Mouse (Mus musculus) hindbrain, embryonic 13.5 days (tissue): ENCODE results near the gene Mtrr. TPM values are rescaled to one million over a fixed set of nuclear protein-coding genes. Genes with fewer than 3 reads are reported as not detected.
"Not testable (repeated sequence)": the region's sequence is repeated elsewhere in the genome, so short reads cannot be mapped to it uniquely, and the experiment has no call there.

Source experiments
- ATAC-seq: fragments of 200-750 bp; cut with Nextera tagmentation; 2 replicates; pipeline ENCODE4 v1.8.0; 2017; ENCODE audit warnings: moderate TSS enrichment; ENCODE audit not compliant: low FRiP score
- H3K27ac ChIP-seq: fragments of 300-500 bp; sonication (generic); 2 replicates; pipeline ENCODE4 v1.5.1; 2015; ENCODE audit warnings: inconsistent platforms, mild to moderate bottlenecking, moderate library complexity
- H3K27me3 ChIP-seq: fragments of 300-500 bp; sonication (generic); 2 replicates; pipeline ENCODE4 v1.6.1; 2015; ENCODE audit warnings: mild to moderate bottlenecking, inconsistent platforms
- H3K36me3 ChIP-seq: fragments of 300-500 bp; sonication (generic); 2 replicates; pipeline ENCODE4 v1.6.1; 2015; ENCODE audit warnings: mild to moderate bottlenecking, inconsistent platforms
- H3K4me1 ChIP-seq: fragments of 300-500 bp; sonication (generic); replicated peaks from 2 replicates; pipeline ENCODE4 v1.6.1; 2015; ENCODE audit warnings: inconsistent platforms
- H3K4me2 ChIP-seq: fragments of 300-500 bp; sonication (generic); 2 replicates; pipeline ENCODE4 v1.6.1; 2015; ENCODE audit warnings: inconsistent platforms, mild to moderate bottlenecking, moderate library complexity
- H3K4me3 ChIP-seq: fragments of 300-500 bp; sonication (generic); 2 replicates; pipeline ENCODE4 v1.5.1; 2015; ENCODE audit warnings: mild to moderate bottlenecking, inconsistent platforms
- H3K9ac ChIP-seq: fragments of 300-500 bp; sonication (generic); 2 replicates; pipeline ENCODE4 v1.6.1; 2015; ENCODE audit warnings: mild to moderate bottlenecking, inconsistent platforms
- H3K9me3 ChIP-seq: fragments of 300-500 bp; sonication (generic); 2 replicates; pipeline ENCODE4 v1.6.1; 2016; ENCODE audit warnings: inconsistent platforms
- WGBS: fragments of 180-500 bp; shearing (Covaris S2); methylation state at CpG from one replicate; pipeline ENCODE4 v1.1.7; 2015; 5-methylcytosine and 5-hydroxymethylcytosine counted together
- polyA plus RNA-seq: library from polyadenylated mRNA; unstranded; fragments of >200 nt; fragmentation: Nextera tagmentation; extraction: Ambion mirVana; gene quantifications from 2 replicates; pipeline ENCODE4 v1.2.1, GENCODE M21; 2015

The Mtrr gene
- polyA plus RNA-seq, 1 experiment from 2014 or later: 12.9 TPM

- 82% methylated on average over 7 of the region's 7 CpGs for WGBS
- H3K4me3 ChIP-seq: no peak overlapping the region
Measured at GRCm38 (mm10) chr13:68585441-68585840, 3.5 kb upstream of the Mtrr start.

GRCm38 (mm10) chr13:68583961-68584360, 2.0 kb upstream of the Mtrr start:
- H3K36me3 ChIP-seq: peaks cover 51% of the 10 kb centered on the region
- no peak for ATAC-seq
- H3K4me3 ChIP-seq: no peak overlapping the region
- H3K9me3 ChIP-seq: no peaks in the 10 kb centered on the region
- no peak overlapping the region for H3K9ac ChIP-seq
- H3K27me3 ChIP-seq: no peaks in the 10 kb centered on the region
- H3K4me2 ChIP-seq: no peak overlapping the region
- 96% methylated on average over 11 of the region's 11 CpGs for WGBS
- no peak overlapping the region for H3K27ac ChIP-seq
- peaks cover 34% of the 10 kb centered on the region for H3K4me1 ChIP-seq

More at GRCm38 (mm10) chr13:68585441-68585840, 3.5 kb upstream of the Mtrr start:
- no peak for ATAC-seq
- Histone ChIP-seq H3K36me3 (peaks cover 64% of the 10 kb centered on the region), H3K4me1 (peaks cover 28% of the 10 kb centered on the region), H3K27me3 (no peaks in the 10 kb centered on the region), H3K9ac (0 out of 2 replicates have a peak overlapping the region, but pooled peaks have one; percentile 5), H3K4me2 (no peak overlapping the region), H3K9me3 (no peaks in the 10 kb centered on the region), H3K27ac (no peak overlapping the region)

- Histone ChIP-seq H3K27me3 (no peaks in the 10 kb centered on the region), H3K9ac (peak overlapping the region; percentile 82), H3K27ac (peak overlapping the region; percentile 83), H3K36me3 (peaks cover 50% of the 10 kb centered on the region), H3K4me2 (peak overlapping the region; percentile 97), H3K4me3 (peak overlapping the region; percentile 79), H3K4me1 (peaks cover 34% of the 10 kb centered on the region), H3K9me3 (no peaks in the 10 kb centered on the region)
- 2% methylated on average over 11 of the region's 11 CpGs for WGBS
- ATAC-seq: peak; percentile 29
Measured at GRCm38 (mm10) chr13:68582517-68582780, 500 bp upstream of the Mtrr start.

- Histone ChIP-seq H3K9ac (peak overlapping the region; percentile 82), H3K27me3 (no peaks in the 10 kb centered on the region), H3K4me3 (peak overlapping the region; percentile 79), H3K4me1 (peaks cover 34% of the 10 kb centered on the region), H3K36me3 (peaks cover 51% of the 10 kb centered on the region), H3K27ac (peak overlapping the region; percentile 83), H3K9me3 (no peaks in the 10 kb centered on the region), H3K4me2 (peak overlapping the region; percentile 97)
- WGBS: 29% methylated on average over 14 of the region's 14 CpGs
- ATAC-seq: no peak
Measured at GRCm38 (mm10) chr13:68581086-68581740, 736 bp downstream of the Mtrr start.

- Histone ChIP-seq H3K4me3 (no peak overlapping the region), H3K4me2 (no peak overlapping the region), H3K4me1 (peaks cover 20% of the 10 kb centered on the region), H3K27me3 (no peaks in the 10 kb centered on the region), H3K27ac (no peak overlapping the region), H3K9me3 (no peaks in the 10 kb centered on the region), H3K9ac (no peak overlapping the region), H3K36me3 (peaks cover 48% of the 10 kb centered on the region)
- ATAC-seq: no peak
- WGBS: 93% methylated on average over 7 of the region's 7 CpGs
Measured at GRCm38 (mm10) chr13:68577945-68578344, 4.0 kb downstream of the Mtrr start.

- Histone ChIP-seq H3K4me2 (no peak overlapping the region), H3K27ac (no peak overlapping the region), H3K27me3 (no peaks in the 10 kb centered on the region), H3K9ac (no peak overlapping the region), H3K36me3 (peaks cover 70% of the 10 kb centered on the region), H3K4me3 (no peak overlapping the region), H3K9me3 (no peaks in the 10 kb centered on the region), H3K4me1 (no peaks in the 10 kb centered on the region)
- ATAC-seq: no peak
- WGBS: 90% methylated on average over 4 of the region's 4 CpGs
Measured at GRCm38 (mm10) chr13:68574398-68574797, 7.6 kb downstream of the Mtrr start.

GRCm38 (mm10) chr13:68572966-68573913, 8.7 kb downstream of the Mtrr start:
- Histone ChIP-seq H3K4me3 (no peak overlapping the region), H3K36me3 (peaks cover 67% of the 10 kb centered on the region), H3K9me3 (no peaks in the 10 kb centered on the region), H3K27me3 (no peaks in the 10 kb centered on the region), H3K4me2 (no peak overlapping the region), H3K27ac (no peak overlapping the region), H3K9ac (peak overlapping the region; percentile 39; the same call in 1 of the 2 replicates), H3K4me1 (no peaks in the 10 kb centered on the region)
- WGBS: 77% methylated on average over 10 of the region's 10 CpGs
- ATAC-seq: no peak

GRCm38 (mm10) chr13:68572247-68572646, 9.7 kb downstream of the Mtrr start:
- H3K4me2 ChIP-seq: no peak overlapping the region
- ATAC-seq: no peak
- no peaks in the 10 kb centered on the region for H3K9me3 ChIP-seq
- peaks cover 67% of the 10 kb centered on the region for H3K36me3 ChIP-seq
- H3K9ac ChIP-seq: no peak overlapping the region
- WGBS: 95% methylated on average over 19 of the region's 19 CpGs
- no peak overlapping the region for H3K27ac ChIP-seq
- H3K27me3 ChIP-seq: no peaks in the 10 kb centered on the region
- H3K4me1 ChIP-seq: no peaks in the 10 kb centered on the region
- no peak overlapping the region for H3K4me3 ChIP-seq

GRCm38 (mm10) chr13:68569589-68570336, 12.2 kb downstream of the Mtrr start:
- Histone ChIP-seq H3K4me3 (no peak overlapping the region), H3K9ac (no peak overlapping the region), H3K27ac (no peak overlapping the region), H3K9me3 (no peaks in the 10 kb centered on the region), H3K36me3 (peaks cover 69% of the 10 kb centered on the region), H3K4me1 (no peaks in the 10 kb centered on the region), H3K27me3 (no peaks in the 10 kb centered on the region), H3K4me2 (no peak overlapping the region)
- 74% methylated on average over 17 of the region's 17 CpGs for WGBS
- ATAC-seq: peak; percentile 70; the same call in 1 of the 2 replicates

- no peak overlapping the region for H3K27ac ChIP-seq
- H3K4me2 ChIP-seq: no peak overlapping the region
- no peak for ATAC-seq
- H3K36me3 ChIP-seq: peaks cover 78% of the 10 kb centered on the region
- no peaks in the 10 kb centered on the region for H3K27me3 ChIP-seq
- H3K4me3 ChIP-seq: no peak overlapping the region
- H3K9me3 ChIP-seq: no peaks in the 10 kb centered on the region
- WGBS: 95% methylated on average over 11 of the region's 11 CpGs
- H3K4me1 ChIP-seq: no peaks in the 10 kb centered on the region
- no peak overlapping the region for H3K9ac ChIP-seq
Measured at GRCm38 (mm10) chr13:68568548-68568947, 13.4 kb downstream of the Mtrr start.

- no peak overlapping the region for H3K4me3 ChIP-seq
- H3K4me1 ChIP-seq: no peaks in the 10 kb centered on the region
- no peaks in the 10 kb centered on the region for H3K9me3 ChIP-seq
- no peak overlapping the region for H3K9ac ChIP-seq
- WGBS: 97% methylated on average over 9 of the region's 9 CpGs
- peaks cover 79% of the 10 kb centered on the region for H3K36me3 ChIP-seq
- no peak overlapping the region for H3K27ac ChIP-seq
- ATAC-seq: no peak
- no peaks in the 10 kb centered on the region for H3K27me3 ChIP-seq
- H3K4me2 ChIP-seq: no peak overlapping the region
Measured at GRCm38 (mm10) chr13:68568110-68568509, 13.8 kb downstream of the Mtrr start.

GRCm38 (mm10) chr13:68553391-68553790, 28.6 kb downstream of the Mtrr start:
- not testable (repeated sequence) for H3K9ac ChIP-seq, H3K9me3 ChIP-seq, H3K4me2 ChIP-seq, H3K27me3 ChIP-seq, H3K4me1 ChIP-seq, H3K36me3 ChIP-seq, H3K27ac ChIP-seq, H3K4me3 ChIP-seq
- peak; percentile 81 for ATAC-seq
- WGBS: 35% methylated on average over 6 of the region's 6 CpGs
